Mouse (Mus musculus) v-Abl transformed pro-B cells (cell line): Measurements from ENCODE around the gene Cdkn2a.

Source experiments
- in situ Hi-C, 2 experiments: fragments of 400-800 bp; cut with MboI; formaldehyde crosslinking; loops; one replicate each; pipeline ENCODE4 v1.15.1; 2025; ENCODE audit not compliant: unreplicated experiment in 2 of 2

Gene Cdkn2a

GRCm38 (mm10) chr4:89294486-89295440, at the start of gene Cdkn2a:
Cdkn2a (minus strand) TSS chr4:89294653.
- in situ Hi-C loops: loop anchor here (5.0 to 25.0 kb wide), 6 partner anchors 83 to 582 kb away; partner anchors contain the start of genes Dmrta1 (in 1 of the 2), Gm26566 (in 1 of the 2), Ifna1 (in 1 of the 2) and Klhl9 (in 1 of the 2)

- in situ Hi-C loops: loop anchor here in 1 of 2 experiments (25.0 kb wide), 2 partner anchors 199 to 374 kb away; partner anchors contain the start of gene Dmrta1
These were observed 19.0 kb upstream of the Cdkn2a start for GRCm38 (mm10) chr4:89313461-89313860.

- in situ Hi-C loops: loop anchor here in 1 of 2 experiments (25.0 kb wide), 2 partner anchors 202 to 377 kb away; partner anchors contain the start of gene Dmrta1
These were observed 16.2 kb upstream of the Cdkn2a start, which contains the start of gene Cdkn2b for GRCm38 (mm10) chr4:89310491-89311254. Cdkn2b (minus strand) TSS chr4:89311039.

GRCm38 (mm10) chr4:89309996-89310395, 15.5 kb upstream of the Cdkn2a start:
- in situ Hi-C loops: loop anchor here in 1 of 2 experiments (25.0 kb wide), 2 partner anchors 202 to 377 kb away; partner anchors contain the start of gene Dmrta1

- in situ Hi-C loops: loop anchor here in 1 of 2 experiments (25.0 kb wide), 2 partner anchors 204 to 379 kb away; partner anchors contain the start of gene Dmrta1
These were observed 13.5 kb upstream of the Cdkn2a start for GRCm38 (mm10) chr4:89308001-89308400.

- in situ Hi-C loops: loop anchor here in 1 of 2 experiments (25.0 kb wide), 2 partner anchors 205 to 380 kb away; partner anchors contain the start of gene Dmrta1
These were observed 12.4 kb upstream of the Cdkn2a start for GRCm38 (mm10) chr4:89306798-89307365.

GRCm38 (mm10) chr4:89305691-89306090, 11.2 kb upstream of the Cdkn2a start:
- in situ Hi-C loops: loop anchor here in 1 of 2 experiments (25.0 kb wide), 2 partner anchors 207 to 382 kb away; partner anchors contain the start of gene Dmrta1

GRCm38 (mm10) chr4:89303281-89303995, 9.0 kb upstream of the Cdkn2a start:
- in situ Hi-C loops: loop anchor here in 1 of 2 experiments (25.0 kb wide), 2 partner anchors 209 to 384 kb away; partner anchors contain the start of gene Dmrta1

GRCm38 (mm10) chr4:89302129-89302528, 7.7 kb upstream of the Cdkn2a start:
- in situ Hi-C loops: loop anchor here in 1 of 2 experiments (25.0 kb wide), 2 partner anchors 210 to 385 kb away; partner anchors contain the start of gene Dmrta1

GRCm38 (mm10) chr4:89299721-89300120, 5.3 kb upstream of the Cdkn2a start:
- in situ Hi-C loops: loop anchor here (25.0 kb wide), 5 partner anchors 137 to 587 kb away; partner anchors contain the start of genes Dmrta1 (in 2 of the 2), Gm26566 (in 1 of the 2), Ifna1 (in 1 of the 2) and Klhl9 (in 1 of the 2)

GRCm38 (mm10) chr4:89295441-89296220, 1.2 kb upstream of the Cdkn2a start:
- in situ Hi-C loops: loop anchor here in 1 of 2 experiments (25.0 kb wide), 5 partner anchors 133 to 583 kb away; partner anchors contain the start of genes Dmrta1, Gm26566, Ifna1 and Klhl9

GRCm38 (mm10) chr4:89294091-89294485, 365 bp downstream of the Cdkn2a start:
- in situ Hi-C loops: loop anchor here (5.0 to 25.0 kb wide), 6 partner anchors 83 to 582 kb away; partner anchors contain the start of genes Dmrta1 (in 1 of the 2), Gm26566 (in 1 of the 2), Ifna1 (in 1 of the 2) and Klhl9 (in 1 of the 2)

- in situ Hi-C loops: loop anchor here (5.0 to 25.0 kb wide), 6 partner anchors 84 to 581 kb away; partner anchors contain the start of genes Dmrta1 (in 1 of the 2), Gm26566 (in 1 of the 2), Ifna1 (in 1 of the 2) and Klhl9 (in 1 of the 2)
These were observed 937 bp downstream of the Cdkn2a start for GRCm38 (mm10) chr4:89293516-89293915.

GRCm38 (mm10) chr4:89289028-89289427, 5.4 kb downstream of the Cdkn2a start:
- in situ Hi-C loops: loop anchor here in 1 of 2 experiments (25.0 kb wide), 5 partner anchors 127 to 577 kb away; partner anchors contain the start of genes Dmrta1, Gm26566, Ifna1 and Klhl9

- in situ Hi-C loops: loop anchor here in 1 of 2 experiments (25.0 kb wide), 5 partner anchors 124 to 574 kb away; partner anchors contain the start of genes Dmrta1, Gm26566, Ifna1 and Klhl9
These were observed 7.9 kb downstream of the Cdkn2a start for GRCm38 (mm10) chr4:89286566-89286965.

- in situ Hi-C loops: loop anchor here in 1 of 2 experiments (25.0 kb wide), 5 partner anchors 123 to 573 kb away; partner anchors contain the start of genes Dmrta1, Gm26566, Ifna1 and Klhl9
These were observed 8.8 kb downstream of the Cdkn2a start for GRCm38 (mm10) chr4:89285688-89286087.

- in situ Hi-C loops: loop anchor here in 1 of 2 experiments (25.0 kb wide), 5 partner anchors 120 to 570 kb away; partner anchors contain the start of genes Dmrta1, Gm26566, Ifna1 and Klhl9
These were observed 11.8 kb downstream of the Cdkn2a start for GRCm38 (mm10) chr4:89282661-89283060.
